Mouse (Mus musculus) thymus, postnatal 0 days (tissue): Measurements from ENCODE around the gene Sct. TPM values are rescaled to one million over a fixed set of nuclear protein-coding genes. Genes with fewer than 3 reads are reported as not detected.

Experiments
- DNase-seq: peaks from one replicate; pipeline ENCODE4 v3.0.0-alpha.2; 2015; ENCODE audit warnings: low spot score
- polyA plus RNA-seq: library from polyadenylated mRNA; unstranded; fragments of >200 nt; fragmentation: Nextera tagmentation; extraction: Ambion mirVana; gene quantifications from 2 replicates; pipeline ENCODE4 v1.2.1, GENCODE M21; 2015

Gene Sct
- 3.9 and 5.0 TPM in 2 replicates for polyA plus RNA-seq

GRCm38 (mm10) chr7:141278766-141279590, at the start of gene Sct:
Gene Sct, minus strand, starts transcription at chr7:141279133.
- no peak for DNase-seq

DNA sequence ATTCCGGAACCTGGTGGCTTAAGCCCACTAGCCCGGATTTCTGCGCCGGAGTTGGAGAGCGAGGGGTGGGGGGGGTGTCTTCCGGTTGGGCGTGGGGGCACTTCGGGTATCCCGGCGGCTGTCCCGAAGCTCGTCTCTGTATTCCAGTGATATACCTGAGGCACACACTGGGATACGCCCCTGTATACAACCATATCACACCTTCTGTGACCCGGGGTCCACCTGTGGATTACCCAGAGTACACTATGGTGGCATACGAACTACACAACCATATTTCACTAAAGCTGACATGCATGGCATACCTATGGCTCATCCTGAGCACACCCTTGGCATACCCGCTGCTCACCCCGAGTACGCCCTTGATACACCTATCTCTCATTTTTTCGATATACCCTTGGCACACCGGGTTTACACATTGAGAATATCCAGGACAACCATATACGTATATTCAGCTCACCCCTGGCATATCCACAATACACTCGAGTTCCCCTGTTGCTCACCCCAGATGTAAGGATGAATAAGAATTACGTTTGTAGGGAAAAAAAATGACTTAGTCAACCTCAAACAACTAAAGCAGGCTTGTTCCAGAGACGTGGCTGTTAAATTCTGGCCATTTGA, 49.5 kb upstream of the Sct start:
- DNase-seq = no peak

DNA sequence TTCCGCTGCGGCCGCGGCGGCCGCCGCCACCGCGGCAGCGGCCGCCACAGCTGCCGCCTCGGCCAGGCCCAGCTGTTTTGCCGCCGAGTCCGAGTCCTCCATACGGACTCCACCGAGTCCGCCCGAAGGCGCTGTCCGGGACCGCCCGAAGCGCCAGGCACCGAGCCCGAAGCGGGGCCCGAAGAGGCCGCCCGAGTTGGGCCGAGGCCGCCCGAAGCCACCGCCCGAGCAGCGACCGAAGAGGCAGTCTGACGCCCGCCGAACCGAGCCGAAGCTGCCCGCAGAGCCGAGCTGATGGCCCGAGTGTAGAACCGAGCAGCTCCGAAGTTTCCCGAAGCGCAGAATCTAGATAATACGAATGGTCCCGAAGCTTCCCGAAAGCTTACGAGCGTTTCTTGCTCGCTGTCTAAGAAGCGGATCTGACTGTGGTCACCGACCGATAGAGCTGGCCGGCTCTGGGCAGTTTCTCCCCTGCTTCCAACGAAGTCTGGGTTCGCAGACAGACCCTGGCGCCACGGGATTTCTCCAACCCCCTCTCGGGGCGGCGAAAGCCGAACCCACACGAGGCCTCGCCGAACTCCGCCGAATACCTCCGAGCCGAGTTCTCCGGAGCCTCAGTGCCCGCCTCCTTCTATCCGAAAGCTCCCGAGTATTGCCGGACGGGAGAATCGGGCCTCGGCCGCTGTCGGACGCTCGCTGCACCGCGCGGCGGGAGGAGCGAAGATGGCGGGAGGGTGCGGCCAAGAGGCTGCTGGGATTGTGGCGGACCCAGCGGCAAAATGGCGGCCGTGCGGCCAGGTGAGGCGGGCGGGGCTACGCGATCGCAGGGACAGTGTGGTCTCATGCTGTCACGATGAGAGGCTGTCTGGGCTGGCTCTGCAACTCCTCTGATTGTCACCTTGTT, 48.8 kb upstream of the Sct start, which contains the start of the genes Deaf1 and Tmem80:
Gene Deaf1, minus strand, starts transcription at position 222 of the 904 bp plus-strand sequence.
Gene Tmem80, plus strand, starts transcription at position 271 of the 904 bp plus-strand sequence.
- peak; percentile 98 for DNase-seq

DNA sequence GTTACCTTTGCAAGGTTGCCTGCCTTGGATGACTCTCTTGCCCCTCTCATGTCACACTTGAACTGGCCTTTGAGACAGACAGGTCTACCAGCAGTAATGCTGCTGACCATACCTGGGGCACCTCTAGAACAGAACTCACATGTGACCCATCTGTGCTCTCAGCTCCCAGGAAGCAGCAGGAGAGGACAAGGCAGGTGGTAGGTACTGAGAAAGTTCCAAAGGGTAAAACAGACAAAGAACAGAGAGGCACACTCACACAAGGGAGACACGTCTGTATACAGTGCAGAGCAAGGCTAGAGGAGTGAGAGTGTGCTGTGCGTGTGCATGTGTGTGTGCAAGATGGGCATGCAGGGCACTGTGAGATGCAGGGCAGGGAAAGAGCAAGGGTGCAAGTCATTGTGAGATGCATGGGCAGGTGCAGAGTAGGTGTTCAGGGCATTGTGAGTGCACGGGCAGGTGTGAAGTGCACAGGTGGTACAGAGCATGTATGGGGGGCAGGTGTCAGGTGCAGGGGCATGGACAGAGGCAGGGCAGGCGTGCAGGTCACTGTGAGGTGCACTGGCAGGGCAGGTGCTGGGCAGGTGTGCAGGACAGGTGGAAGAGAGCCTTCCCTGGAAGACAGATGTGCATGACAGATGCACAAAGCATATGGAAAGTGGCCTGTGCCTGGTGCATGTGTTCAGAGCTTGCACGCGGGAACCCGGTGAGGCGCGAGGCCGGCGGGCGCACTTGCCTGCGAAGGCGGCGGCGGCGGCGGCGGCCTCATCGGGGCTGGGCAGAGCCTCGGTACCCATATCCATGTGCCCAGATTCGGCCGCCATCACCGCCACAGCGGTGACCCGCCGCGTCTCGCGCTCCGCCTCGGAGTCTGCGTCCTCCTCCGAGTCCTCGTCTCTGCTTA, 47.9 kb upstream of the Sct start:
- DNase-seq = peak; percentile 11

- no peak for DNase-seq
Observed at GRCm38 (mm10) chr7:141324686-141325085, 45.8 kb upstream of the Sct start.

DNA sequence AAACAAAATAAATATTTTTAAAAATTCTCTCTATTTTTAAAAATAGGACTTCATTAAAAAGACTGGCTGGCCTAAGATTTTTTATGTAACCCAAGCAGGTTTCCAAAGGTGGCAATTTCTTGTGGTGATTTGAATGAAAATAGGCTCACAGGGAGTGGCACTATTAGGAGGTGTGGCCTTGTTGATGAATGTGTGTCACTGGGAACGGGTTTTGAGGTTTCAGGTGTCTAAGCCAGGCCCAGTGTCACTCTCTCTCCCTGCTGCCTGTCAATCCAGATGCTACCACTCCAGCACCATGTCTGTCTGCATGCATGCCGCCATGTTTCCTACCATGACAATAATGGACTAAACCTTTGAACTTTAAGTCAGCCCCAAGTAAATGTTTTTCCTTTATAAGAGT, 40.5 kb upstream of the Sct start:
- no peak for DNase-seq

GRCm38 (mm10) chr7:141317619-141318132, 38.7 kb upstream of the Sct start:
- DNase-seq = no peak

DNA sequence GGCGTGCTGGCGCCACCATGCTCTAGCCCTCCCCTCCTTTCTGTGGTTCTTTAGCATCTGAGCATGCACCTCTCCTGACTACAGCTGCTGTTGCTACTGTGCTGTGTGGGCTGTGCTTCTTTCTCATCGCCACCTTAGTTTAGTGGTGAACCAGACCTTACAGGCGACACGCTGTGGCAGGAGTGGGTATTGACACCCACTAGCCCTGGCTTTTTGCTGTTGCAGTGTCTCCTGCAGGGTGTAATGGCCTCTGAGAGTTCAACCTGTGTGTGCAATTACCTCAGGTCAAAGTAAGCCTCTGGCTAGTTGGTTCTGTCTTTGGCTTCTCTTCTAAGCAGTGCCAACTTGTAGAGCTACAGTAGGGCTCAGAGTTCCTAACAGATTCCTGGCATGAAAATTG, 37.0 kb upstream of the Sct start:
- DNase-seq = peak; percentile 42

DNA sequence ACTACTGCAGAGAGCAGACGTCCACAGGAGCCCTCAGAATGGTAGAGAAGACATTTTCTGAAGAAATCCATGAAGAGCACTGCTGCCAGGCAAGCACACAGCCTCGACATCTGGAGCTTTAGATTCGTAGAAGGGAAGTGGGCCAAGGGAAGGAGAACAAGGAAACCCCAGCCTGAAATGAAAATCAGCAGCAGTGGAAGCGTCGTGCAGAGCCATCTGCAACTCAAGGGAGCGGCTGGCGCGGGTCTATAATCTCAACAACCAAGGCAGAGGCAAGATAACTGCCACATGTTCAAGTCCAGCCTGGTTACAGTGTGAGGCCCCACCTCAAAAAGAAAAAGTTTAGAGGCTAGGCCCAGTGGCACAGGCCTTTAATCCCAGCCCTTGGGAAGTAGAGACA, 36.1 kb upstream of the Sct start:
- DNase-seq = no peak

- no peak for DNase-seq
Observed at GRCm38 (mm10) chr7:141314416-141314815, 35.5 kb upstream of the Sct start.

DNA sequence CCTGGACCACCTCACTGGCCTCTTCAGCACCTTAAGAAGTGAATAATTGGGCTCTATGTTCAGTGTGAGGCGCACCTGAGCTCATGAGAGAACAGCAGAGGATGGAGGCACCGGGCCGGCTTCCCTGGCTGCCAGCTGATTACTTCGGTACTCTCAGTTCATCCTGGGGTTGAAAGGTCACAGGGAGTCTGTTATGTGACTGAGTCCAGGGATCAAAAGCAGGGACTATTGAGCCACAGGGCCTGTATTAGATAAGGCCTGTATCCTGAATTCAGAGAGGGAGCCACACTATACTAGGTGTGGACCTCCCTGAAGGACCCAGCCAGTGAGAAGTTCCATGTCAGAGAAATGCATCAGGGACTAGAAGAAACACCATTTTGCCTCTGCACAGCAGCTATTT, 25.6 kb upstream of the Sct start:
- no peak for DNase-seq

- peak; percentile 59 for DNase-seq
Observed at GRCm38 (mm10) chr7:141302702-141303268, 23.9 kb upstream of the Sct start.

- DNase-seq = no peak
Observed at GRCm38 (mm10) chr7:141301386-141301785, 22.5 kb upstream of the Sct start.

GRCm38 (mm10) chr7:141299175-141299574, 20.2 kb upstream of the Sct start:
- DNase-seq = no peak

- no peak for DNase-seq
Observed at GRCm38 (mm10) chr7:141297926-141298650, 19.2 kb upstream of the Sct start.

GRCm38 (mm10) chr7:141294479-141294878, 15.5 kb upstream of the Sct start:
- no peak for DNase-seq

- no peak for DNase-seq
Observed at GRCm38 (mm10) chr7:141293852-141294471, 15.0 kb upstream of the Sct start.

- no peak for DNase-seq
Observed at GRCm38 (mm10) chr7:141292583-141293388, 13.9 kb upstream of the Sct start.
